Mouse (Mus musculus): ENCODE measurements around the gene Galm. TPM values are rescaled to one million over a fixed set of nuclear protein-coding genes. Genes with fewer than 3 reads are reported as not detected.

The Galm gene
- polyA plus RNA-seq, 1 experiment from 2014 or later, result 3.4 TPM

- H3K4me1 ChIP-seq, result peaks cover 6% of the 10 kb centered on the region
- WGBS, result 28% methylated on average over 5 of the region's 5 CpGs
- no peaks in the 10 kb centered on the region for H3K36me3 ChIP-seq (ENCODE audit: poor library complexity, severe bottlenecking)
- no peaks in the 10 kb centered on the region for H3K27me3 ChIP-seq
- ATAC-seq, result no peak
- H3K27ac ChIP-seq, result no peak overlapping the region
- H3K9ac ChIP-seq, result no peak overlapping the region
- H3K4me3 ChIP-seq, result no peak overlapping the region
- no peak overlapping the region for H3K4me2 ChIP-seq
- no peaks in the 10 kb centered on the region for H3K9me3 ChIP-seq (replicated peaks)
Measured at GRCm38 (mm10) chr17:80151353-80151752, 24.1 kb downstream of the Galm start.

DNA sequence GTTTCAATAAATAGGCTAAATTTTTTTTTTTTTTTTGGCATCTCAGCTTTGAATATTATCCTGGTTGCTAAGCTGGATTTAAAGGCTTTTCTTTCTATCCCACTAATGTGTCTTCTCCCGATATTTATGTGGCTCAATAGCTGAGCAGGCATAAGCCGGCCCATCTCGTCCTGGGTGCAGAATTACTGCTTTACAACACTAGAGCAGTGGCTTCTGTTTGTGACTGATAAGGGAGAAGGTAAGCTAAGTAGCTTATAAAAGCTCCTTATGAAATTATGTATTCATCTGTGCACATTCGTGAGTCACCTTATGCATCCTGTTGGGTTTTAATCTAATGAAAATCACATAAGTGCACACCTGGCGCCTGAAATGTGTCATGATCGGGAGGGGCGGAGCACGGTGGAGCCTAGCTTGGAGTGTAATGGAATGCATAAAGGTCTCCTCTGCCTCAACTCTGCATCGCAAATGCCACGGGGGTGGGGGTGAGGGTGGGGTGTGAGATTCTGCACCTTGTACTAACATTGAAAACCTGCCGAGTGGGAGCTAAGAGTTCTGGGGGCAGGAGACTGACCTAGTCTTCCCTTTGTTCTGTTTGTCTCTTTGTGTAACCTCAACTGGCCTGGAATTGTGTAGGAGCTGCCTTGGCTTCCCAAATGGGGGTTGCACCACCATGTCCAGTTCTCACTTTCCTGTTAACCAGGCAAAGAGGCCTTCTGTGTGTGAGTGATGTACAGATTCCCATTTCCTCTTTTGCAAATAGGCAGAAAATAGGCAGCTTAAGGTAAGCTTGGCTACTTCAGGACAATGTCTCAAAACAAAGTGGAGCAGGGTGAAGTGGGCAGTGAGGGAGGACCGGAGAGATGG, 25.7 kb downstream of the Galm start:
- no peaks in the 10 kb centered on the region for H3K9me3 ChIP-seq (replicated peaks)
- H3K4me1 ChIP-seq, result peaks cover 5% of the 10 kb centered on the region
- no peak overlapping the region for H3K4me3 ChIP-seq
- no peak overlapping the region for H3K27ac ChIP-seq
- H3K36me3 ChIP-seq (ENCODE audit: poor library complexity, severe bottlenecking), result no peaks in the 10 kb centered on the region
- 79% methylated on average over 12 of the region's 12 CpGs for WGBS
- no peak for ATAC-seq
- H3K4me2 ChIP-seq, result no peak overlapping the region
- H3K9ac ChIP-seq, result no peak overlapping the region
- H3K27me3 ChIP-seq, result no peaks in the 10 kb centered on the region

- H3K4me2 ChIP-seq, result no peak overlapping the region
- WGBS, result 67% methylated on average over 2 of the region's 2 CpGs
- no peak overlapping the region for H3K9ac ChIP-seq
- no peak overlapping the region for H3K27ac ChIP-seq
- no peaks in the 10 kb centered on the region for H3K4me1 ChIP-seq
- H3K4me3 ChIP-seq, result no peak overlapping the region
- H3K9me3 ChIP-seq (replicated peaks), result no peaks in the 10 kb centered on the region
- no peaks in the 10 kb centered on the region for H3K27me3 ChIP-seq
- ATAC-seq, result no peak
- no peaks in the 10 kb centered on the region for H3K36me3 ChIP-seq (ENCODE audit: poor library complexity, severe bottlenecking)
Measured at GRCm38 (mm10) chr17:80153631-80154030, 26.4 kb downstream of the Galm start.

DNA sequence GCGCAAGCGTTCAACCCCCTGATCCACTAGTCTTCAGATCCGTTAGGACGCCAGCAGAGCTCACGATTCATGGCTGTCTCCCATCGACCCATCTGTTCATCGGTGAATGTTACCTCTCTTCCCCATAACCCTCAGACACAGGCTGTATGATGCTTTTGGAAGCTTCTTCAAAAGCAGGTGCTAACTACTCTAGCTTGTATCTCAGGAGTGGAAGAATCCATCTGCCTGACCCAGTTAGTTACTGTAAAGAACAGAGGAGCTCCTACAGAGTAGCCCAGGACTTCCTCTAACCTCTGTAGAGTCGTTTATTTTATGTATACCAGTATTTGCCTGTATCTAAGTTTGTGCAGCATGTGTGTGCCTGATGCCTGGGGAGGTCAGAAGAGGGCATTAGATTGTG, 29.6 kb downstream of the Galm start:
- 95% methylated on average over 8 of the region's 8 CpGs for WGBS
- Histone ChIP-seq H3K36me3 (ENCODE audit: poor library complexity, severe bottlenecking) (no peaks in the 10 kb centered on the region), H3K9me3 (replicated peaks) (no peaks in the 10 kb centered on the region), H3K4me2 (no peak overlapping the region), H3K27ac (no peak overlapping the region), H3K4me1 (no peaks in the 10 kb centered on the region), H3K9ac (no peak overlapping the region), H3K27me3 (no peaks in the 10 kb centered on the region), H3K4me3 (no peak overlapping the region)
- ATAC-seq, result no peak

DNA sequence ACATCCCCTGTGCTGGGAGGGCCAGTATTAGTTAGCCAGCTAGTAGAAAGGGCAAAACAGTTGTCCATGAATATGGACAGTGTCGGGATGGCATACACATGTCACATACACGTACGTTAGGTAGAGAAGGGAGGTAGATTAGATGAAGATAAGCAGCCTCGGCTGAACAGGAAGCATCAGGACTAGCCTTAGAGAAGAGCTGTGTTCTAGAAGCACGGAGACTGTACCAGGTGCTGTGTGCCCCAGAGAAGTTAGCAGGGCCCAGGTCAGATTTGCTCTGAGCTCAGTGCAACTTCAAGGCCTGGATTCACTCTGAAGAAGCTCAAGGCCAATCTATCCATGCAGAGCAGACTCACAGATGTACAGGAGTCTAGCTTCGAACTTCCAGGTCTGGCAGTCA, 30.2 kb downstream of the Galm start:
- H3K27me3 ChIP-seq, result no peaks in the 10 kb centered on the region
- no peak overlapping the region for H3K4me3 ChIP-seq
- WGBS, result 95% methylated on average over 6 of the region's 6 CpGs
- ATAC-seq, result no peak
- H3K9ac ChIP-seq, result no peak overlapping the region
- no peaks in the 10 kb centered on the region for H3K9me3 ChIP-seq (replicated peaks)
- H3K36me3 ChIP-seq (ENCODE audit: poor library complexity, severe bottlenecking), result no peaks in the 10 kb centered on the region
- H3K27ac ChIP-seq, result no peak overlapping the region
- H3K4me2 ChIP-seq, result no peak overlapping the region
- H3K4me1 ChIP-seq, result no peaks in the 10 kb centered on the region

GRCm38 (mm10) chr17:80160454-80160853, 33.2 kb downstream of the Galm start:
- Histone ChIP-seq H3K27me3 (no peaks in the 10 kb centered on the region), H3K9me3 (replicated peaks) (no peaks in the 10 kb centered on the region), H3K4me1 (no peaks in the 10 kb centered on the region), H3K36me3 (ENCODE audit: poor library complexity, severe bottlenecking) (no peaks in the 10 kb centered on the region), H3K27ac (no peak overlapping the region), H3K4me3 (no peak overlapping the region), H3K4me2 (no peak overlapping the region), H3K9ac (no peak overlapping the region)
- 68% methylated on average over 5 of the region's 5 CpGs for WGBS
- no peak for ATAC-seq

DNA sequence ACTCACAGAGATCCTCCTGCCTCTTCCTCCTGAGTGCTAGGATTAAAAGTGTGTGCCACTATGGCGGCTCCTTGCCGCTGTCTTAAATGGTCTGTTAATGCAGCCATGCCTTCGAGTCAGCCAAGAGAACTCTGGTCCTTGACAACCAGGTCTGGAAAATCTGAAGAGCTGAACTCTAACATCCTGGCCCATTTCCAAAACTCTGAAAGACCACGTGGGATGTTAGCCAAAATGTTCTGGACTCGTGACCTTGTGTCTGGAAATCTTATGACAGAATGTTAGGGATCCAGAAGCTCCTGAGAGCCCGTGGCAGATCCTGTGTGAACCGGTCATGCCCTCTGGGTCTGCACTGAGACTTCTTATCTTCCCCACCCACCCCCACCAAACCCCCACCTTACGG, 36.7 kb downstream of the Galm start:
- H3K36me3 ChIP-seq (ENCODE audit: poor library complexity, severe bottlenecking), result no peaks in the 10 kb centered on the region
- no peak overlapping the region for H3K4me3 ChIP-seq
- H3K9me3 ChIP-seq (replicated peaks), result no peaks in the 10 kb centered on the region
- no peak overlapping the region for H3K27ac ChIP-seq
- H3K9ac ChIP-seq, result no peak overlapping the region
- no peaks in the 10 kb centered on the region for H3K27me3 ChIP-seq
- H3K4me2 ChIP-seq, result no peak overlapping the region
- 87% methylated on average over 8 of the region's 8 CpGs for WGBS
- H3K4me1 ChIP-seq, result peaks cover 16% of the 10 kb centered on the region
- ATAC-seq, result no peak

GRCm38 (mm10) chr17:80165741-80166140, 38.5 kb downstream of the Galm start:
- WGBS, result 81% methylated on average over 6 of the region's 6 CpGs
- Histone ChIP-seq H3K4me2 (no peak overlapping the region), H3K27me3 (no peaks in the 10 kb centered on the region), H3K36me3 (ENCODE audit: poor library complexity, severe bottlenecking) (no peaks in the 10 kb centered on the region), H3K4me1 (peaks cover 19% of the 10 kb centered on the region), H3K4me3 (no peak overlapping the region), H3K9ac (no peak overlapping the region), H3K9me3 (replicated peaks) (no peaks in the 10 kb centered on the region), H3K27ac (peak overlapping the region; percentile 31; the same call in 1 of the 2 replicates)
- peak; percentile 50; the same call in 1 of the 2 replicates for ATAC-seq

DNA sequence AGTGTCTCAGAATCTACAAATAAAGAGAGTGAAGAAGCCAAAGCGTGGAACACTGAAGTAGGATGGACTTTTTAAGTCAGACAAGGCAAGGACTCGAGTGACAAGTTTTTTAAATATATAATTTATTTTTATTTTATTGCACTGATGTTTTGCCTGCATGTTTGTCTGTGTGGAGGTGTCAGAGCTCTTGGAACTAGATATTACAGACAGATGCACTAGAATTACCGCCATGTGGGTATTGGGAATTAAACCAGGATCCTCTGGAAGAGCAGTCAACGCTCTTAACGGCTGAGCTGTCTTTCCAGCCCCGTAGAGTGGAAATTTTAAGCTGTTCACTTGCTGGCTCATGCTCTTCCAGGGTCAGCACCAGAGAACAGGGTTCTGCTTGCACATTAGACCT, 39.1 kb downstream of the Galm start:
- Histone ChIP-seq H3K9me3 (replicated peaks) (no peaks in the 10 kb centered on the region), H3K36me3 (ENCODE audit: poor library complexity, severe bottlenecking) (no peaks in the 10 kb centered on the region), H3K4me3 (no peak overlapping the region), H3K9ac (no peak overlapping the region), H3K4me2 (no peak overlapping the region), H3K27me3 (no peaks in the 10 kb centered on the region), H3K27ac (no peak overlapping the region), H3K4me1 (peaks cover 19% of the 10 kb centered on the region)
- WGBS, result 90% methylated on average over 6 of the region's 6 CpGs
- ATAC-seq, result no peak

DNA sequence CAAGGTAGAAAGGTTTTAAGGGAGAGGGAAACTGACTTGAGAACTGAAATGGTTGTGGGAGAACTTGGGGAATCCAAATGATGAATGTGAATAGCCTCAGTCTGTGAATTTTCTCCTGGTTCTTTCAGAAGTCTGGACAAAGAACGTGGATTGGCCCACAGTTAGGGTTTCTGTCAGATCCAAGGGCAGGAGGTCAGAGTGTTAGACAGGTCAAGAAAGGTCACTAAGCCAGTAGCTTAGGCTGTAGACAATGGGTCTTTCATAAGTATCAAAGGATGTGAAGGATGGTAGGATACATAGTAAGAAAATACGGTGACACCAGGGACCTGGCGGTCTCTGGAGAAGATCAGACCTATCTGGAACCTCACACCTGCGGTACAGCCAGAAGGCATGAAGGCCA, 40.2 kb downstream of the Galm start:
- Histone ChIP-seq H3K9me3 (replicated peaks) (no peaks in the 10 kb centered on the region), H3K4me1 (peaks cover 19% of the 10 kb centered on the region), H3K4me2 (no peak overlapping the region), H3K27me3 (no peaks in the 10 kb centered on the region), H3K27ac (peak overlapping the region; percentile 84), H3K4me3 (no peak overlapping the region), H3K9ac (no peak overlapping the region), H3K36me3 (ENCODE audit: poor library complexity, severe bottlenecking) (no peaks in the 10 kb centered on the region)
- WGBS, result 68% methylated on average over 4 of the region's 4 CpGs
- no peak for ATAC-seq

DNA sequence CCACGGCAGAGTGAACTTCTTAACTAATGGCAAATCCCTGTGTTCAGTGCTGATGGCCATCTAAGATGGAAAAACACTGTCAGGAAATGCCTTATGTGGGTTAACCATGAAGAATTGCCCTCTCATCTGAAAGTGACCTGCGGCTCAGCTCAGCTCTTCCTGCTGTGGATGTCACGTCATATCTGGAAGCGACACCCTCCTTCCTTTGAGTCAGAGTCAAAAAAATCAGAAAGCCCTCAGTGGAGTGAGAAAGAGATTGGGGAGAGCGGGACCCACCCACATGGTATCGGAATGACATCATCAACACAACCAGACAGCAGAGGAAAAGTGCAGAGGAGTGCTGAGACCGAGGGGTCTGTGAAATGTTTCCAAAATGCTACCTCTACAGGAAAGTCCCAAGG, 40.6 kb downstream of the Galm start:
- WGBS, result 70% methylated on average over 7 of the region's 7 CpGs
- Histone ChIP-seq H3K27ac (peak overlapping the region; percentile 84), H3K4me2 (peak overlapping the region; percentile 54), H3K4me3 (no peak overlapping the region), H3K36me3 (ENCODE audit: poor library complexity, severe bottlenecking) (no peaks in the 10 kb centered on the region), H3K9me3 (replicated peaks) (no peaks in the 10 kb centered on the region), H3K27me3 (no peaks in the 10 kb centered on the region), H3K4me1 (peaks cover 19% of the 10 kb centered on the region), H3K9ac (no peak overlapping the region)
- peak; percentile 33; the same call in 1 of the 2 replicates for ATAC-seq

DNA sequence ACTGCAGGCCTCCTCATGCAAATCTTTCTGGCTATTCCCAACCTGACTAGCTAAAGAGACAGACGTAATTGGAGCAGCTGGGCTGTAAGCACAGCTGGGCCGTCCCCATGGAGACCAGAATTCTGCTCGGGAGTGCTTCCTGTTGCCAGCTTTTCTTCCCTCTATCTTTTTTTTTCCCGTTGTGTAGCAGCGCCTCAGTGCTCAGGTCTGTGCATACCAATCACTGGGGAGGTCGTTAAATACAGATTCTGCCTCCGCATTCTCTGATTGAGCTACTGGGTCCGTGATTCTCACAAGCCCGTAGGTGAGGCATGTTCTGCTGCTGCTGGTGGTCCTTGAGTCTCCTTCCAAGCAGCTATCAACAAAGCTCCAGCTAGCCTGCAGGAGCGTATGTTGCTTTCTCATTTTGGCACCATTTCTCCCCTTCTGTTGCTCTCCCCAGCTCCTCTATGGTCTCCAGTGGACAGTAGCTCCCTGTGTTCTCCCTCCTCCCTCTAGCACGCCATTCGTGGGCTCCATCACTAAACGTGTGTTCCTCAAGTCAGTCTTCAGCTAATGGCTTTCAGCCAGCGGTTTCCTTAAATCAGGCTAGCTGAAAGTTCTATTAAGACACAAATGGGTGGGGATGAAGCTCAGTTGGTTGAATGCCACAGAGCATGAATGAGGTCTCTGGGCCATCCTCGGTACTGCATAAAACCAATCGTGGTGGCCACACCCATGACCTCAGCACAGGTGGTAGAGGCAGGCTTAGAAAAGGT, 41.3 kb downstream of the Galm start:
- Histone ChIP-seq H3K9me3 (replicated peaks) (no peaks in the 10 kb centered on the region), H3K4me2 (peak overlapping the region; percentile 54), H3K27ac (peak overlapping the region; percentile 84), H3K4me1 (peaks cover 19% of the 10 kb centered on the region), H3K27me3 (no peaks in the 10 kb centered on the region), H3K36me3 (ENCODE audit: poor library complexity, severe bottlenecking) (no peaks in the 10 kb centered on the region), H3K9ac (peak overlapping the region; percentile 23; the same call in 1 of the 2 replicates), H3K4me3 (peak overlapping the region; percentile 2)
- peak; percentile 80 for ATAC-seq
- 17% methylated on average over 16 of the region's 16 CpGs for WGBS

All from forebrain, embryonic 13.5 days (tissue).